Mouse (Mus musculus) regulatory T cell (primary cell): ENCODE results near the gene Gab2.

Source experiments
- in situ Hi-C: fragments of 300-600 bp; cut with MboI, MseI; formaldehyde crosslinking; loops from one replicate; pipeline ENCODE4 v1.15.1; 2025; ENCODE audit warnings: high pct_unique_total_duplicates

Gene Gab2

DNA sequence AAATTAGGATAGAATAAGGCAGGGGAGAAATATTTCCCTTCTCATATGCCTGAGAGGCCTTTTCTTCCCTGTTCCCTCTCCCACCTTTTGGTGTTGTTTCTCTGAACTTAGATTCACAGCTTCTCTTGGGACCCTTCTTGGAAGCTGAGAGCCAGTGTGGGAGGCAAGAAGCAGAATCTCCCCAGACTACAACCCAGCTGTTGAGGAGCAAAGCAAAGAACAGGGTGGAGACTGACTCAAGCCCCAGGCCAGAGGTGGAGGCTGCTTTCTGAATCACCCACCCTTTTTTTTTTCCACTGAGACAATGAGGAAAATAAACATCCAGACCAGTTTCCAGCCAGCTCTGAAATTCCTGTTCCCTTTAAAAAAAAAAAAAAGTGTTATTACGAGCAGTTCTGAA, 166.3 kb downstream of the Gab2 start:
- in situ Hi-C loops: no loop called here

GRCm38 (mm10) chr7:97248136-97248535, 166.8 kb downstream of the Gab2 start:
- in situ Hi-C loops: no loop called here

- in situ Hi-C loops: no loop called here
These were observed 170.3 kb downstream of the Gab2 start for GRCm38 (mm10) chr7:97251638-97252037.

- in situ Hi-C loops: no loop called here
These were observed 181.2 kb downstream of the Gab2 start for GRCm38 (mm10) chr7:97262541-97262940.

GRCm38 (mm10) chr7:97270367-97270766, 189.0 kb downstream of the Gab2 start:
- in situ Hi-C loops: no loop called here

DNA sequence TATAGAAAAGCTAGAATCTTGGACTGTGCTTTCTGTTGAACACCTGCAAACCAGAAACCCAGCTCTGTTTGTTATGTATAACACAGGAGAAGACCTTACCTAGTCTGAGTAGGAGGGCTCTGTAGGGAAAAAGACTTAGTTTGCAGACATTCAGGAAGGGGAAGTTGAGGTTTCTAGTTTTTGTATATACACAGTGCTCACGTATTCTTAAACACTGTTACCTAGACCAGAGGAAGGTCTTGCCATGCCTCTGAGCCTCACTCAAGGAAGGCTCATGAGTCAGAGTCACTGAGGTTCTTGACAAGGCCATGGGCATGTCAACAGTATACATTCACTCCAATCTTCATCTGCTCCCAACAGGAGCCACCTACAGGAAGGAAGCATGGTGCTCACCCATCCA, 189.7 kb downstream of the Gab2 start:
- in situ Hi-C loops: no loop called here

DNA sequence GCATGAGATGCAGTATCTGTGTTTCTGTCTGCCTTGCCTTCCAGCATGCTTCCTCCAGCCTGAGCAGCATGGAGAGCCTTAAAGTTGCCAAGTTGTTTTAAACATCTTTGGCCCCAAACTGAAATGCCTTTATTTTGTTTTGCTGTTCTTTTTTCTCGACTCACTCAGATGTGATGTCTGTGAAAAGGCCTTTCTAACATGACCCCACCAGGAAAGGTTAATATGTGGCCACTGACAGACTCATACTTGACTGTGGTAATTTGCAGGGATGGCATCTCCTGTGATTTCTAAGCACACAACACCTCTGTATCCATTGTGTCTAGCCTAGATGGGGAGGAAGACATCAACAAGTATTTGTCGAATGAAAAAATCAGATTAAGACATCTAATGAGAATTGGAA, 215.6 kb downstream of the Gab2 start:
- in situ Hi-C loops: no loop called here

DNA sequence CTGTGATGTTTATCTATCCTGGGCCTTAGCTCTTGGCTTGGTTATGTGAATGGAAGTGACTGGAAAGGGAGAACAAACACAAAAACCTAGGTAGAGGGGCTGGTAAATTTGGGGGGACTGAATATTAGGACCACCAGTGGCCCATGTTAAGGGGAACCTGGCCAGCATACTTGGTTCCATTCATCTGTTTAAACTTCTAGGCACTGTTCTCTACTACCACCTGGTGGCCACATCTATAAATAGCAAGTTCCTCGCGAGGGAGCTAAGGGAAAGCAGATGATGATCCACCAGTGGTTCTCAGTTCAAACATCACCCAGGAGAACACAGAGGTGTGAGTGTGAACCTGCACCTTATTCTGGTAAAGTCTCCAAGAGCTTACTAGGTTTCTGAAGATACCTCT, 216.1 kb downstream of the Gab2 start:
- in situ Hi-C loops: no loop called here

GRCm38 (mm10) chr7:97298279-97298678, 216.9 kb downstream of the Gab2 start:
- in situ Hi-C loops: no loop called here

- in situ Hi-C loops: no loop called here
These were observed 217.6 kb downstream of the Gab2 start for GRCm38 (mm10) chr7:97298943-97299342.

- in situ Hi-C loops: loop anchor here (5.0 kb wide), 1 partner anchor 329 kb away; no protein-coding TSS in a partner anchor
These were observed 219.5 kb downstream of the Gab2 start for GRCm38 (mm10) chr7:97300914-97301313.

DNA sequence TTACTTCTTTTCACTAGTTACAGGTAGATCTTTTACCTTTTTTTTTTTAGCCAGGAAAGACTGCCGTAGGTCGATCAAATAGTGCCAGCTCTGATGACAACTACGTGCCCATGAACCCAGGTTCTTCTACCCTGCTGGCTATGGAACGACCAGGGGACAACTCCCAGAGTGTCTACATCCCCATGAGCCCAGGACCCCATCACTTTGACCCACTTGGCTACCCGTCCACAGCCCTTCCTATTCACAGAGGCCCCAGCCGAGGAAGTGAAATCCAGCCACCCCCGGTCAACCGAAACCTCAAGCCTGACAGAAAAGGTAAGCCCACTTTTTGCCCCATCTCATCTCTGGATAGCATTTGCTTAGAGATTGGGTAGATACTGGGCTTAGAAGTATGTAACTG, 219.9 kb downstream of the Gab2 start:
- in situ Hi-C loops: loop anchor here (5.0 kb wide), 1 partner anchor 329 kb away; no protein-coding TSS in a partner anchor

DNA sequence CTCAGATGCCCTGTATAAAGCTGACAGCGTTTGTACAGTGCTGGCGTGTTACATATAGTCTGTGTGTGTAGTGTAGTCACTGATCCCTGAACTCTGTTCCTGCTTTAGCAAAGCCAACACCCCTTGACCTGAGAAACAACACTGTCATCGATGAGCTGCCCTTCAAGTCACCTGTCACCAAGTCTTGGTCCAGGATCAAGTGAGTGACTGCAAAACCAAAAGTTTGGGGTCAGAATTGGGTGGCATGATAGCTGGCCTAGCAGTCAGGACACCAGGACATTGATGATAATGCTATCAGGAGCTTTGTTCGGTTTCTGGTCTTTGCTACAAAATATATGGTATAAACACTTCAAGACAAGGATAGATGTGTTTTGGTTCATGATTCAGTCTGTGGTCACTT, 220.9 kb downstream of the Gab2 start:
- in situ Hi-C loops: loop anchor here (5.0 kb wide), 1 partner anchor 330 kb away; no protein-coding TSS in a partner anchor

DNA sequence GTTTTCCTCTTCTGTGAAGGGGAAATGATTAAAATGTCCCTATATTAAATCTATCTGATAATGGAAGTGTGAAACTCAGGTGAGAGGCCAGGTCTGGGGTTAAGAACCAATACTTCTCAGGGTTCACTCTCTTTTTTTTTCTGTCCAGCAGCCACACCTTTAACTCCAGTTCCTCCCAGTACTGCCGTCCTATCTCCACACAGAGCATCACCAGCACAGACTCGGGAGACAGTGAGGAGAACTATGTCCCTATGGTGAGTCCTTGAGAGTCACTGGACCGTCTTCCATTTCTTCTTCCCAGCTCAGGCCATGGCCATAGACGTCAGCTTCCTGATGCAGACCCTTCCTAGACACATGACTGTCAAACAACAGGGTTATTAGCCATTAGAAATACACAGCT, 221.5 kb downstream of the Gab2 start:
- in situ Hi-C loops: loop anchor here (5.0 kb wide), 1 partner anchor 331 kb away; no protein-coding TSS in a partner anchor

- in situ Hi-C loops: loop anchor here (5.0 kb wide), 1 partner anchor 331 kb away; no protein-coding TSS in a partner anchor
These were observed 222.2 kb downstream of the Gab2 start for GRCm38 (mm10) chr7:97303614-97304013.

DNA sequence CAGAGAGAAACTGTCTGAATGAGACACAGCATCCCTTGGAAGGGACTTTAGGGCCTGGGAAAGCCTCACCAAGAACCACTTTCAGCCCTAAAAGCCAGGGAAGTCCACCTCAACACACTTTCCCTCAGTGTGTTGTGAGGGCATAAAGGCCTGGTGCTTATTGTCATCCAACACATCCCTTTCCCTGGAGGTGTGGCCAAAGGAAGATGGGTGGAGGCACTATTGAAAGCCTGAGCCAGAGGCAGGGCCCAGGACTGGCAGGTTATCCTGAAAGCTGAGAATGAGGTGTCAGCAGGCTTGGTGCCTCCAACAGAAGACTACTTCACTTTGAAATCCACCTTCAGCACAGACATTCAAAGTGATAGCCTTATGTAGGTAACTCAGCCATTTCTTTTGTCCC, 223.1 kb downstream of the Gab2 start:
- in situ Hi-C loops: loop anchor here (5.0 kb wide), 1 partner anchor 332 kb away; no protein-coding TSS in a partner anchor

DNA sequence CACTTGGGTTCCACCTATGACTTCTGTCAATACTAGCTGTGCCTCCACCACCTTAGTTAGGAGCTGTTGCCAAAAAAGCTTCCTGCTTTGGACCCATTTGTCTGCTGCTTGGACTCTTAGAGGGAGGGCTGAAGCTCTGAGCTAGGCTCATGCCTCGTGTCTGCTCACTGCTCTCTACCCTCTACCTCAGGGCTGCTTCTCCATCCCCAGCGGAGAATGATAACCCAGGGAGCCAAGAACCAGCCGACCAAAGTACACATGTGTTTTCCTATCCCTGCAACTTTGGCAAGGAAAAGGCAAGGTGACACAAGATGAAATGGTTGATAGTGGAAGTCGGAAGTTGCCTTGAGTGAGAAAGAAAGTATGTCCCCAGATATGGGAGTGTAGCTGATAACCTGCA, 223.8 kb downstream of the Gab2 start:
- in situ Hi-C loops: no loop called here

GRCm38 (mm10) chr7:97306813-97307212, 225.4 kb downstream of the Gab2 start:
- in situ Hi-C loops: no loop called here

GRCm38 (mm10) chr7:97307546-97307945, 226.2 kb downstream of the Gab2 start:
- in situ Hi-C loops: no loop called here

- in situ Hi-C loops: no loop called here
These were observed 228.3 kb downstream of the Gab2 start for GRCm38 (mm10) chr7:97309461-97310340.

DNA sequence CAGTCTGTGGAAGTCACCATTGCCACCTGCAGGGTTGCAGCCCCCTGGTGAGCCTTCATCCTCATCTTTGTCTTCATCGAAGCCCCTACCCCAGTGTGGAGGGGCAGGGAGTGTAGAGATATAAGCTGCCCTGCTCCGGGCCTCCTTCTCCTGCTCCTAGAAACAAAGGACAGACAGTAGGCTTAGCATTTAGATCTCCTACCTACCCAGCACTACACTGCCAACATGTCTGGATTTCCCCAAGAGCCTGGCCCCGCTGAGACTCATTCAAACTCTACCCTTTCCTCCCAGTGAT, 228.9 kb downstream of the Gab2 start:
- in situ Hi-C loops: no loop called here

GRCm38 (mm10) chr7:97311620-97312019, 230.2 kb downstream of the Gab2 start:
- in situ Hi-C loops: no loop called here

- in situ Hi-C loops: no loop called here
These were observed 230.8 kb downstream of the Gab2 start for GRCm38 (mm10) chr7:97312196-97312595.
